Mouse (Mus musculus): ENCODE data around the gene Dag1. TPM values are rescaled to one million over a fixed set of nuclear protein-coding genes. Genes with fewer than 3 reads are reported as not detected.
A peak's percentile ranks its signal among the peaks of the same experiment; 100 is the strongest.

Dag1 gene
- polyA plus RNA-seq (2015; fragmentation: Nextera tagmentation; extraction: Ambion mirVana): 86.6 and 107 TPM in 2 replicates

DNA sequence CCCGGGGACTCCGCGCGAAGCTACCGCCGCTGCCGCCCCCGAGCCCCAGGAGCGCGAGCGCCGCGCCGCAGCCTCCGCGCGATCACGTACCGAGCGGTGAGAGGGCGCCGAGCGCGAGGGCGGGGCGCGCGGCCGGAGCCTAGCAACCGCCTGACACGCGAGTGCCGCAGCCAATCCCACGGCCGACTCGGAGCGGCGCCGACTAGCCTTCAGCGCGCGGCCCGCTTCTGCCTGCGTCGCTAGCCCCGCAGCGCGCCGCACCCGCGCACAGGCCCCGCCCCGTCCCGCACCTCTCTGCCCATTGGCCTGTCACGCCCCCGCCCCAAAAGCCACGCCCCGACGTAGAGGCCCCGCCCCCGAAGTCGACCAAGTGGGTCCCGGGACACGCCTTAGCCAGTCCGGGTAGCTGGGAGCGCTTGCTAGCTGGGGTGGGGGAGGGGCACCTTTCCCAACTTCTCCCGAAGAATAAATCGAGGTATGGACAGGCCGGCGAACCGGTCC, at the start of gene Dag1:
Gene Dag1 (minus strand): TSS at position 269 of the 501 bp plus-strand sequence.
- H3K27me3 ChIP-seq: no peaks in the 10 kb centered on the region
- no peaks in the 10 kb centered on the region for H3K36me3 ChIP-seq
- peak within 1 kb of the TSS; percentile 80 for H3K4me2 ChIP-seq
- peaks cover 22% of the 10 kb centered on the region for H3K4me1 ChIP-seq
- peak within 1 kb of the TSS; percentile 98 for H3K4me3 ChIP-seq
- H3K9ac ChIP-seq: peak within 1 kb of the TSS; percentile 79
- no peaks in the 10 kb centered on the region for H3K9me3 ChIP-seq
- peak within 1 kb of the TSS; percentile 91 for H3K27ac ChIP-seq
- WGBS: under 1% methylated on average over 63 of the region's 71 CpGs
- peak; percentile 97 for ATAC-seq (ENCODE audit: insufficient number of reproducible peaks, low FRiP score, low TSS enrichment, low read depth)

GRCm38 (mm10) chr9:108308141-108308540, 44.4 kb upstream of the Dag1 start:
- no peaks in the 10 kb centered on the region for H3K27me3 ChIP-seq
- peak overlapping the region; percentile 65 for H3K4me2 ChIP-seq
- H3K4me3 ChIP-seq: peak overlapping the region; percentile 89
- H3K9me3 ChIP-seq: no peaks in the 10 kb centered on the region
- H3K27ac ChIP-seq: no peak overlapping the region
- no peak for ATAC-seq (ENCODE audit: insufficient number of reproducible peaks, low FRiP score, low TSS enrichment, low read depth)
- H3K9ac ChIP-seq: no peak overlapping the region
- H3K36me3 ChIP-seq: peaks cover 14% of the 10 kb centered on the region
- H3K4me1 ChIP-seq: peaks cover 26% of the 10 kb centered on the region
- WGBS: 56% methylated on average over 2 of the region's 2 CpGs

DNA sequence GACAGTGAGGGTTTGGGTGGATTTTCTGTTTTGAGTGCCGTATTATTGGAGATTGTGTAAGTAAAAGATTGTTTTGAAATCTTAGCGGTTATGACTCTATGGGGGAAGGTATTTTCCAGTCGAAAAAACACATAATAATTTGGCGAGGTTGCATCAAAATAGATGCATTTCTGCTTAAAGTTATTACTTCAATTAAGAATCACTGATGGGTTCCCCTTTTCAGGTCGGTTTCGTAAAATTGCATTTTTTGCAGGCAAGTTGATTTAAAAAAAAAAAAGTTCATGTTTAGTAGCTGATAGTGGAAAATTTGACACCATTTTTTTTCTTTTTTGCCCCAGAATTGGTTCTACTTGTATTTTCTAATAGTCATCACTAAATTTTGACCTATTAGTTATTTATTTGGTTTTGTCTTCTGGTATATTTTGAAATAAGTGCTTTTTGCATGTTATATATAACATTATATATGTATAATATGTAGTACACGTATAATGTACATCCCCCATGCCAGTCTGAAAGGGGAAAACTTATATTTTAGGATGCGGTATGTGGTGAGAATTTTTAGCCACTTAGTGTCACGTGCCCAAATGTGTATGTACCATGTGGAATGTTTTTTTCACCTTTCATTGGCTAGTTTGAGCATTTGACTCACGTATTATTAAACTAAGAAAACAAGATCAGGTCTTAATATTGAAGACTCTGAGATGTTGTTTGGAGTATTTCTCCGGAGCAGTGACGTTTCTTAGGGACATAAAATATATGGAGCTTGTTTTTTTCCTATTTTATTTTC, 43.5 kb upstream of the Dag1 start:
- no peak for ATAC-seq (ENCODE audit: insufficient number of reproducible peaks, low FRiP score, low TSS enrichment, low read depth)
- H3K27me3 ChIP-seq: no peaks in the 10 kb centered on the region
- H3K27ac ChIP-seq: peak overlapping the region; percentile 100
- H3K4me1 ChIP-seq: peaks cover 26% of the 10 kb centered on the region
- H3K4me2 ChIP-seq: peak overlapping the region; percentile 65
- 7% methylated on average over 12 of the region's 12 CpGs for WGBS
- peak overlapping the region; percentile 97 for H3K9ac ChIP-seq
- peak overlapping the region; percentile 89 for H3K4me3 ChIP-seq
- H3K9me3 ChIP-seq: no peaks in the 10 kb centered on the region
- H3K36me3 ChIP-seq: peaks cover 20% of the 10 kb centered on the region

GRCm38 (mm10) chr9:108306571-108306980, 42.8 kb upstream of the Dag1 start:
- under 1% methylated on average over 51 of the region's 51 CpGs for WGBS
- H3K4me2 ChIP-seq: peak overlapping the region; percentile 65
- no peaks in the 10 kb centered on the region for H3K9me3 ChIP-seq
- no peaks in the 10 kb centered on the region for H3K27me3 ChIP-seq
- H3K9ac ChIP-seq: peak overlapping the region; percentile 97
- peak overlapping the region; percentile 100 for H3K27ac ChIP-seq
- H3K4me3 ChIP-seq: peak overlapping the region; percentile 89
- peaks cover 22% of the 10 kb centered on the region for H3K4me1 ChIP-seq
- peaks cover 24% of the 10 kb centered on the region for H3K36me3 ChIP-seq
- peak; percentile 73 for ATAC-seq (ENCODE audit: insufficient number of reproducible peaks, low FRiP score, low TSS enrichment, low read depth)

GRCm38 (mm10) chr9:108305629-108306520, 42.1 kb upstream of the Dag1 start, which contains the start of the genes Rhoa and Tcta:
Rhoa (plus strand) TSS chr9:108306129.
Tcta (minus strand) TSS chr9:108306160.
- WGBS: under 1% methylated on average over 79 of the region's 81 CpGs

GRCm38 (mm10) chr9:108305170-108305569, 41.4 kb upstream of the Dag1 start:
- Histone ChIP-seq H3K27me3 (no peaks in the 10 kb centered on the region), H3K27ac (peak overlapping the region; percentile 100), H3K9me3 (no peaks in the 10 kb centered on the region), H3K36me3 (peaks cover 33% of the 10 kb centered on the region), H3K4me2 (peak overlapping the region; percentile 83), H3K9ac (peak overlapping the region; percentile 82), H3K4me1 (peaks cover 19% of the 10 kb centered on the region), H3K4me3 (peak overlapping the region; percentile 89)
- no peak for ATAC-seq (ENCODE audit: insufficient number of reproducible peaks, low FRiP score, low TSS enrichment, low read depth)
- 0% methylated on average over 1 of the region's 1 CpGs for WGBS

More at GRCm38 (mm10) chr9:108305629-108306520, 42.1 kb upstream of the Dag1 start, which contains the start of the genes Rhoa and Tcta:
- Histone ChIP-seq H3K4me2 (peak within 1 kb of the TSS; percentile 83), H3K9me3 (no peaks in the 10 kb centered on the region), H3K4me3 (peak within 1 kb of the TSS; percentile 89), H3K27ac (peak within 1 kb of the TSS; percentile 100), H3K9ac (peak within 1 kb of the TSS; percentile 97), H3K36me3 (peaks cover 27% of the 10 kb centered on the region), H3K27me3 (no peaks in the 10 kb centered on the region), H3K4me1 (peaks cover 19% of the 10 kb centered on the region)
- peak; percentile 97 for ATAC-seq (ENCODE audit: insufficient number of reproducible peaks, low FRiP score, low TSS enrichment, low read depth)

GRCm38 (mm10) chr9:108304716-108305115, 41.0 kb upstream of the Dag1 start:
- H3K27ac ChIP-seq: 0 out of 2 replicates have a peak overlapping the region, but pooled peaks have one; percentile 100
- peak overlapping the region; percentile 82 for H3K9ac ChIP-seq
- H3K9me3 ChIP-seq: no peaks in the 10 kb centered on the region
- H3K4me3 ChIP-seq: peak overlapping the region; percentile 89
- ATAC-seq (ENCODE audit: insufficient number of reproducible peaks, low FRiP score, low TSS enrichment, low read depth): no peak
- H3K27me3 ChIP-seq: no peaks in the 10 kb centered on the region
- 91% methylated on average over 4 of the region's 4 CpGs for WGBS
- H3K36me3 ChIP-seq: peaks cover 33% of the 10 kb centered on the region
- H3K4me2 ChIP-seq: peak overlapping the region; percentile 83
- peaks cover 19% of the 10 kb centered on the region for H3K4me1 ChIP-seq

DNA sequence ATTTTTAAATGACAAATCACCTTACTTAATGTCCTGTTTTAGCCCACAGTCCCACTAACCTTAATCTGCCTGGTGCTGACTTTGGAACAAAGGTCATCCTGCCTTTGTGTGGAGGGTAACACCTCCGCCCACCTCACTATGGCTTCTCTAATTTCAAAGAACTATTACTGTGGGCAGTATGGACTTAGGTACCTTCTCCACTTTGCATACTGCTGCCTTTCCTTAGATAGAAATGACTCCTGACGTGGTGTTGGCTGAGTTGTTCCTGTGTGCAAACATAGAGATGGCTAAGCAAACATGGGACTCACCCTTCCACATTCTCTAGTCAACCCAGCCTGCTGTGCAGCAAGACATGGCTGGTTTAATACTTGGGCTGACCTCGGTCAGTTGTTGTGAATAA, 38.1 kb upstream of the Dag1 start:
- no peaks in the 10 kb centered on the region for H3K27me3 ChIP-seq
- peaks cover 33% of the 10 kb centered on the region for H3K36me3 ChIP-seq
- WGBS: 76% methylated on average over 3 of the region's 3 CpGs
- no peak overlapping the region for H3K27ac ChIP-seq
- no peaks in the 10 kb centered on the region for H3K9me3 ChIP-seq
- H3K4me2 ChIP-seq: no peak overlapping the region
- ATAC-seq (ENCODE audit: insufficient number of reproducible peaks, low FRiP score, low TSS enrichment, low read depth): no peak
- H3K9ac ChIP-seq: no peak overlapping the region
- no peak overlapping the region for H3K4me3 ChIP-seq
- peaks cover 8% of the 10 kb centered on the region for H3K4me1 ChIP-seq

DNA sequence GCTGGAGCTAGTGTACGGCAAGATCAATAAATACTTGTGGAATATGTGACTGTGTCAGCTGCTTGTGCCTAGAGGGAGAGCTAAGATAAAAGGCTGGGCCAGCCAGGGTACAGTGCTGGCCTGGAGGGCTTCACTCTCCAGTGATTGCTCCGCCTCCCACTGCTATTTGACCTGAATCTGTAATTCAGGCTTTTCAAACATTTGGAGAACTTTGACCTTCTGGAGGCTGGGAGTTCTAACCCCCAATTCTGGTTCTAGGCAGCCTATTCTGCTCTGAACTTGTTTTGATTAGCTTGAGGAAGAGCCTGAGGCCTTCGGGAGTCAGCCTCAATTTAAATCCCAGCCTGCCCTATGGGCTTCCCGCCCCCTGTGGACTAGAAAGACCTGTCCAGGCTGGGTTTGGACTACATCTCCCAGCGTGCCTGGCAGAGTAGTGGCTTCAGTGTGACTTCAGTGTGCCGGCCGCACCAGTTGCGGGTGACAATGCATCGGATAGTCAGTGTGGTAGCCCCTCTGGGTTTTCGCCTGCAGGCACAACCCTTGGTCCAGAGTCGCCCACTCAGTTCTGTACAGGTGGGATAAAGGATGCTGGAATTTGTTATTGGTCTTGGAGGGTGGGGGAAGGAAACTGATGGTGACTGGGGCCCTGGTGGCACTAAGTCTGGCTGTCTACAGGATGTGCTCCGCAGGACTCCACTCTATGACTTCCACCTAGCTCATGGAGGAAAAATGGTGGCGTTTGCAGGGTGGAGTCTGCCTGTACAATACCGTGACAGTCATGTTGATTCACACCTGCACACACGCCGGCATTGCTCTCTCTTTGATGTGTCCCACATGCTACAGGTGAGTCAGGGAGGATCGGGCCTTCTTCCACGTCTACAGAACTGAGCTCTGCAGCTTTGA, 32.9 kb upstream of the Dag1 start, which contains the start of gene Amt:
Gene Amt (plus strand): TSS at position 401 of the 903 bp plus-strand sequence.
- H3K9me3 ChIP-seq: no peaks in the 10 kb centered on the region
- H3K4me3 ChIP-seq: no peak within 1 kb of the TSS; the same call in 1 of the 2 replicates
- WGBS: 29% methylated on average over 18 of the region's 18 CpGs
- no peak for ATAC-seq (ENCODE audit: insufficient number of reproducible peaks, low FRiP score, low TSS enrichment, low read depth)
- H3K27me3 ChIP-seq: no peaks in the 10 kb centered on the region
- 0 out of 2 replicates have a peak within 1 kb of the TSS, but pooled peaks have one; percentile 5 for H3K4me2 ChIP-seq
- H3K9ac ChIP-seq: no peak within 1 kb of the TSS
- no peak within 1 kb of the TSS for H3K27ac ChIP-seq
- peaks cover 40% of the 10 kb centered on the region for H3K36me3 ChIP-seq
- no peaks in the 10 kb centered on the region for H3K4me1 ChIP-seq

GRCm38 (mm10) chr9:108290773-108291172, 27.0 kb upstream of the Dag1 start:
- Histone ChIP-seq H3K27me3 (no peaks in the 10 kb centered on the region), H3K4me2 (peak overlapping the region; percentile 54), H3K27ac (no peak overlapping the region), H3K9ac (peak overlapping the region; percentile 41; the same call in 1 of the 2 replicates), H3K36me3 (peaks cover 25% of the 10 kb centered on the region), H3K4me1 (peaks cover 4% of the 10 kb centered on the region), H3K4me3 (peak overlapping the region; percentile 57), H3K9me3 (no peaks in the 10 kb centered on the region)
- ATAC-seq (ENCODE audit: insufficient number of reproducible peaks, low FRiP score, low TSS enrichment, low read depth): no peak
- 44% methylated on average over 6 of the region's 6 CpGs for WGBS
